Mouse (Mus musculus) T-cell, adult 2 months (primary cell): ENCODE measurements at regions not wholly inside any gene's neighbourhood (a gene's known extent, or its start where the extent isn't known, plus 50 kb on each side); places are given as distances from the start of the nearest gene placed in this dataset.
"Not testable (repeated sequence)": the region's sequence is repeated elsewhere in the genome, so short reads cannot be mapped to it uniquely, and the experiment has no call there.

Experiments used
- DNase-seq: peaks from one replicate; pipeline ENCODE4 v3.0.0; 2022; ENCODE audit warnings: low spot score

DNA sequence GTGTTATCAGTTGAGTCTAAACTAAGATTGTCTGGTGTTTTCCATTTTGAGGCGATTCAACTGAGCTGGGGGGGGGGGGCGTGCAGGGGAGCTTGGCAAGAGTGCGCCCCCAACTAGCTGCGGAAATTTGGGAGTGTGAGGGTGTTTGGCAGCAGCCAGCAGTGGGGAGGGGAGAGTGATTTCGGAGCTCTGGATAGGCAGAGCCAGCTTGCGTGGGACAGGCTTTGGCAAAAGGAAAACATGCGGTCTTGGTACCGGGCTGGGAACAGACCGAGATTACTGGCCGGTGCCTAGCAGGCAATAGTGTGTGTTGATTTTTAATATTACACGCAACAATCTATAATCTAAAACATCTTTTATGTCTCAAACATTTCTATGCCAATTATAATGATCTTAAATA, 199.4 kb upstream of the Cdk6 start:
- not testable (repeated sequence) for DNase-seq

DNA sequence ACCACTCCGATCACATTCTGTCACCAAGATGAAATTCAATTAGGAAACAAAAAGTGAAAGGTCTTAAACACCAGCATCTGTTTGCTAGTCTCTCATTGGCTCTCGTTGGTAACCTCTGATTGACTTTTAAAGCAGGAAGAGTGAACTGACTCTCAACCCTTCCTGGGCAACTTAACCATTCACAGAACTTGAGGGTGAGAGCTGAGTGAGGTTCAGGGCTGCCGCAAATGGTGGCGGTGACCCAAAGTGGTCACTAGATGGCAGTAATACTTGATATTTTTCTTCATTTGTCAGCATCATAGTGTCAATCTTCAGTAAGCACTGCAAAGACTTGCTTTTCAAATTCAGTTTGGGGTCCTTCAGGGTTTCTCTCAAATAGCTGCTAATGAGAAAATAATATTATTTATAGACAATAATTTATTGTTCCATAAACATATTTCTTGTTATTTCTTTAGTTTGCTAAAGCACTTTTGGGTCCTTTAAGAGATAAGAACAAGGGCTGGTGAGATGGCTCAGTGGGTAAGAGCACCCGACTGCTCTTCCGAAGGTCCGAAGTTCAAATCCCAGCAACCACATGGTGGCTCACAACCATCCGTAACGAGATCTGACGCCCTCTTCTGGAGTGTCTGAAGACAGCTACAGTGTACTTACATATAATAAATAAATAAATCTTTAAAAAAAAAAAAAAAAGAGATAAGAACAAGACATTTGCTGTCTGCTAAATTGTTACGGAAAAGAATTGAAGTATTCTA, 194.6 kb upstream of the Cdk6 start:
- DNase-seq: peak; percentile 18

GRCm38 (mm10) chr5:3149886-3150285, 191.4 kb upstream of the Cdk6 start:
- DNase-seq: not testable (repeated sequence)

DNA sequence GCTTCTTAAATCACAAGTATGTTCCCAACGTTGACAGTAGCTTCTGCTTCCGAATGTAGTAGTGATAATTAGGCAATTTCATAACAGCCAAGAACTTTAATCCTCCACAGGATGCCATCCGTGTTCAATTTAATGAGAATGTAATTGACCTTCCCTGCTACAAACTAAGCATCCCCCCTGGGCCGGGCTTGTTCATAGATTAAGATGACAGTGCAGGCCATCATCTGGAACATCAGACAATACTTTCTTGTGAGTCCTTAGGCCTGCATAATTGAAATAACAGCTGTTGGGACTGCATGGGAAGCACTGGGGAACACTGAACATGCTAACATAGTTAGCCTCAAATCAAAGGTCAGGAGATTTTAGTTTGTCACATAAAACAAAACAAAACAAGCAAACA, 190.5 kb upstream of the Cdk6 start:
- DNase-seq: not testable (repeated sequence)

DNA sequence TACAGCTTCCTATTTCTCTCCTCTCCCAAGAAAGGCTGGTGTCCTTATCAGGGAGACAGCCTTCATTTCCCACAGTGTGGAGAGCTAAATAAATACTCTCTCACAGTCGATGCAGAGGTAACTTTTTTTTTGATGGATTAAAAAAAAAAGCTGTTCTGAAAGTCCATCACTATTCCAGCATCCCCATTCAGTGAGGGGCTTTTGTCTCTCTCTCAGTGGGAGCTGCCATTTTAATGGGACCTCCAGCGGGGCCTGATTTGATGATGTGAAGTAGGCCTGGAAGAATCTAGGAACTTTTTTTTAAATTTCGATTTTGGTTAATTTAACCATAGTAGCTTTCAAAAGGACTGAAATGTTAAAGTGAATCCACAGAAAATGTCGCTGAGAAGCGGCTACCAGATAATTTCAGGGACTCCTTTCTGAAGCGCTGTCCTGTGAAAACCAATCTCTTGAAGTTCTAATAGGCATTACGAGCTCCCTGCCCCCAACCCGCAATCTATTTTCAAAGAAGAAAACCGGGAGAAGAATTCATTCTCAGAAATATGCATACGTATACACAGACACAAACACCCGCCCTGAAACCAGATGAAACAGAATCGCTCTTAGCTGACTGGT, 189.6 kb upstream of the Cdk6 start:
- not testable (repeated sequence) for DNase-seq

DNA sequence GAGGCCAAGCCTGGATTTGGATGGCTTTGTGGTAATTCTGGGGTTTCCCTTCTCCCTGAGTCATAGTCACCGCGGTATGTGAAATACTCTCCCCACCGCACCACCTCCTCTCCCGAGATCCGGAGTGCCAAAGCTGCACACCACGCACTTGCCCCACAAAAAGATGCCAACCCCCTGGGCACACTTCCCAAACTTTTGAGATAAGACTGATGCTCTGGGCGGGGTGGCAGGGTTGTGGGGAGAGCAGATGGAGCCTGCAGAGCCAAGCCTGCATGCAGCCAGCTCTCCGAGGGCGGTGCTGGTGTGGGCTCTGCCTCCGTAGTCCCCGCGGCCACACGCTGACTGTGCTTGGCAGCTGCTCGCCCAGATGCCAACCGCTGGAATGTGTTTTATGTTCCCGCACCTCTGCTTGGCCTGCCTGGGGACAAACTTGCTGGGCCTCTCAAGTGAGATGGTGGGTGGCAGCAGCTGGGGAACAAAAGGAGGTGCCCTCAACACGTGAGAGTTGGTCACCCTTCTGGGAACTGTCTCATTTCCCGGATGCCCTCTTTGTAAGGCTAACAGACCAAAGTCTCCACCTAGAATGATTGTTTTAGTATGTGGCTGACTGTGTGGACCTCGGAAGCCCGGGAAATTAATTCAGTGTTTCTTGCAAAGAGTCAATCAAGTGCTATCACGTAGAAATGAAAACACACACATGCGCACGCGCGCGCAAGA, 189.0 kb upstream of the Cdk6 start:
- peak; percentile 45 for DNase-seq

DNA sequence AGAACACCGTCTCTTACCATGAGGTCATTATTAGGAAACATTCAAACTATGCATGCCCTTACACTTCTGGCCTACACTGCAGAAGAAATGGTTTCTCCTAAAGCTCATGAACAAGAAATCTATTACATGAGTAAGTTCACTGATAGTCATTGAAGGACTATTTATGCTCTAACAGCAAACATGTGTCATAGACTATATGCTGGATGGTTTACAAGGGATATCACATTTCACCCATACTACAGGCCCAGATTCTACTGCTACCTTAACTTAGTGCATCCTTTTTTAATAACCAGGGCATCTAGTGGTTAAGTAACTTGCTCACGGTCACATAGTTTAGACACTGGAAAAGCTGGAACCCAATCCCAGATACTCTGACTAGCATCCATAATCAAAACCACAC, 175.8 kb upstream of the Cdk6 start:
- DNase-seq: not testable (repeated sequence)

GRCm38 (mm10) chr5:3166496-3166895, 174.8 kb upstream of the Cdk6 start:
- DNase-seq: not testable (repeated sequence)

- DNase-seq: peak; percentile 16
Measured at GRCm38 (mm10) chr5:3193592-3193991, 147.7 kb upstream of the Cdk6 start.

- no peak for DNase-seq
Measured at GRCm38 (mm10) chr5:3197952-3198841, 143.1 kb upstream of the Cdk6 start.

DNA sequence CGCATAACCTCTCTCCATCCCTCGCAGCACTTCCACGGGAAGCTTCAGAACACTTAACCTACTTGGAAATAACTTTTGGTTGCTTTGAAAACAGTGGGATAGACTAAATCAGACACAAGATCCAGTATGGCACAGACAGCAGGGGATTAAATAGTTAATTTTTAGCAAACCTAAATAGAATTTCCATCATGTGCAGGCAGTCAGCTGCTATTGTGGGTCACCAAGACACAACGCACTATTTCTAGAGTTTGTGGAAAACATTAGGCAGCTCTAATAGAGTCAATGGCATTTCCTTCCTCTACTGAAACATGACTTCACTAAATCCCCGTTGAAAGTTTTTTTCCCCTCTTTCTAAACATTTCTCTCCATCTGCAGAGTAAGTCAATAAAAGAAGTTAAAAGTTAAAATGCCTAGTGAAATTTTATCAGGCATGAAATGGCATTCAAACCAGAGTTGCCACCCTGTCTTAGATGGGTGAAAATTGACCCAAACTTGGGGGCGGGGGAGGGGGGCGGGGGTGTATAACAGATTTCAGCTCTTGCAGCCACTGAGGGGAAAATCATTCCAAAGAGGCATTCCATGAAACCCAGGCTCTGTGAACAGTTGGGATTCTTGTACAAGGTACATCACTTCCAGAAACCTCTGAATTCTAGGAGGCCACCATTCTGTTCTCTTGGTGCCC, 142.3 kb upstream of the Cdk6 start:
- not testable (repeated sequence) for DNase-seq

- DNase-seq: not testable (repeated sequence)
Measured at GRCm38 (mm10) chr5:3206160-3206559, 135.1 kb upstream of the Cdk6 start.

- DNase-seq: not testable (repeated sequence)
Measured at GRCm38 (mm10) chr5:3208293-3208692, 133.0 kb upstream of the Cdk6 start.

GRCm38 (mm10) chr5:3211284-3211683, 130.0 kb upstream of the Cdk6 start:
- DNase-seq: no peak

GRCm38 (mm10) chr5:3216053-3216452, 125.2 kb upstream of the Cdk6 start:
- DNase-seq: no peak

DNA sequence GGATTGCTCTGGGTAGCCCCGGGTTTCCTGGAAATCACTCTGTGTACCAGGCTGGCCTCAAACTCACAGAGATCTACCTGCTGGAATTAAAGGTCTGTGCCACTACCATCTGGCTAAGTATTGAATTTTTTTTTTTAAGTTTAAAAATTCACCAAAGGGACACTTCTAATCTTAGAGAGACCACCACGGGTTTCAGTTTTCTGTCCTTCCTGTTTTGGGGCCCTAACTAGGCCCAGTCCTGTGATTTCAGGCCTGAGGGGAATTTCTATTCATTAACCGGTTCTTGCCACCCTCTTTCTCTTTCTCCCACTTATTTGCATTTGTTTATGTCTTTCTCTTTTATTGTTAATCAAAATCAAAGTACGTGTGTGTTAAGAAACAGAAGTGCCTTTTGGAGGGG, 122.1 kb upstream of the Cdk6 start:
- no peak for DNase-seq

DNA sequence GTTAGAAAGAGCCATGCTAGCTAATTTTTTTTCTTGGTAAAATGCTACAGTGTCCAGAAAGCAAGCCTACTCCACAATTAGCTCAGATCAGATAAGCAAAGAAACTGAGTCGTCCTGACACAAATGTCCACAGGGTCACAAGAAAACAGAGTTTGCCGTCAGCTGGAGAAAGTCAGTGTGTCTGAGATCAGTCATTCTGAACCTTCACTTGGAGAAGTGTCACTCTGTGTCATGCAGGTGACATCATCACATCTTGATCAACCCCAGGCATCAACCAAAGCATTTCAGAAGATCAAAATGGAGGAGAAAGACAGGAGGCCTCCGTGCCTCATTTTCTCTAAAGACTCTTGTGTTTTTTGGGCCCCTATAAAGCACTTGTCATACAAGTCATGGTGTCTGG, 121.5 kb upstream of the Cdk6 start:
- DNase-seq: no peak

DNA sequence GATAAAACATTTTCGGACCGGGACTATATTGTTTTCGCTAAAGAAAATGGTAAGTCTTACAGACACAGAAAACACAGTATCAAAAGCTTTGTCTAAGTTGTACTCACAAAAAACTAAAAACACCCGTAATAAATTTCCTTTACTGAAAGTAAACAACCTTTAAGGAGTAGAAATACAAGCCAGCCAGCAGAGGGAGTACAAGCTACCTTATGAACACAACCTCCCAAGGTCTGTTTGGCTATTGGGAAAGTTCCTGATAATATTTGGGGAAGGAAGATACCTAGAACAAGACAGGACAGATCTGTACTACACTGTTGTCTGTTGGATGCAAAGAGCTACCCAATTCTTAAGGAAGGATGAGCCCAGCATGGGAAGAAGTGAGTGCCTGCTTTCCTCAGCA, 117.5 kb upstream of the Cdk6 start:
- DNase-seq: not testable (repeated sequence)

- DNase-seq: not testable (repeated sequence)
Measured at GRCm38 (mm10) chr5:3224392-3225054, 116.8 kb upstream of the Cdk6 start.

GRCm38 (mm10) chr5:3225358-3225757, 115.9 kb upstream of the Cdk6 start:
- DNase-seq: not testable (repeated sequence)

DNA sequence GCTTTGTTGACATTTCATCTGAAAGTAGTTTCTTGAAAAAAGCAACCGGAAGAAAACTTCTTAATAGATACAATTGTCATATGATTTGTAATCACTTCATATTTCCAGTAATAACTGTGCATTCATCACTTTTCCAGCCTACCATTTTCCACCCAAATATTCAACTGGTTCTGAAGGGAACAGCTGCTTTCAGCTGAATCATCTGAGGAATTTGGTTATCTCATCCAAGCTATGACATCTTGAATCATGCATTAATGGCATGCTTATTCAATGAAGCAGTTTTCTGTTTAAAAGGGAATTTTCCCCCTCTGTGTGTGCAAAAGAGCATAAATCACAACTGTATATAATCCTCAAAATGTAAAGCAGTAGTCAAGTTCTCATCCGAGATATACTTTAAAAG, 97.2 kb upstream of the Cdk6 start:
- not testable (repeated sequence) for DNase-seq
